Mouse (Mus musculus) central nervous system, embryonic 11.5 days (tissue): ENCODE results near the gene Olfr17. TPM values are rescaled to one million over a fixed set of nuclear protein-coding genes. Genes with fewer than 3 reads are reported as not detected.

Experiments used
- polyA plus RNA-seq: library from polyadenylated mRNA; depleted of rRNA; stranded (reverse); fragments of >200 nt; gene quantifications from 2 replicates; pipeline ENCODE4 v1.2.3, GENCODE M21; 2012; rRNA removed

Olfr17 gene
- polyA plus RNA-seq: not detected in 2 replicates

GRCm38 (mm10) chr7:107092920-107093319, at the start of gene Olfr17:
Gene Olfr17, plus strand, starts transcription at chr7:107093220.

GRCm38 (mm10) chr7:107070681-107071080, 22.3 kb upstream of the Olfr17 start, which contains the start of gene Olfr714:
Gene Olfr714, plus strand, starts transcription at chr7:107070981.

GRCm38 (mm10) chr7:107110269-107110668, 17.2 kb downstream of the Olfr17 start, which contains the start of gene Olfr715b:
Gene Olfr715b, minus strand, starts transcription at chr7:107110369.

GRCm38 (mm10) chr7:107130983-107131382, 38.0 kb downstream of the Olfr17 start, which contains the start of gene Olfr715:
Gene Olfr715, minus strand, starts transcription at chr7:107131083.

GRCm38 (mm10) chr7:107138027-107138426, 45.0 kb downstream of the Olfr17 start, which contains the start of gene Olfr716:
Gene Olfr716, plus strand, starts transcription at chr7:107138327.

Other genes starting within 250 kb of the Olfr17 start
- gene Olfr703, start 249.9 kb upstream of the Olfr17 start, polyA plus RNA-seq: not detected in 2 replicates
- not detected in 2 replicates for gene Olfr704, start 230.0 kb upstream of the Olfr17 start, polyA plus RNA-seq
- gene Olfr705, start 216.3 kb upstream of the Olfr17 start, polyA plus RNA-seq: not detected in 2 replicates
- gene Olfr706, start 205.1 kb upstream of the Olfr17 start, polyA plus RNA-seq: not detected in 2 replicates
- gene Olfr707, start 192.0 kb upstream of the Olfr17 start, polyA plus RNA-seq: not detected in 2 replicates
- not detected in 2 replicates for gene Olfr1532-ps1, start 185.2 kb upstream of the Olfr17 start, polyA plus RNA-seq
- gene Olfr709-ps1, start 161.0 kb upstream of the Olfr17 start, polyA plus RNA-seq: not detected in 2 replicates
- gene Olfr710, start 144.9 kb upstream of the Olfr17 start, polyA plus RNA-seq: not detected in 2 replicates
- not detected in 2 replicates for gene Olfr6, start 129.3 kb upstream of the Olfr17 start, polyA plus RNA-seq
- not detected in 2 replicates for gene Olfr711, start 117.8 kb upstream of the Olfr17 start, polyA plus RNA-seq
- gene Olfr2, start 87.1 kb upstream of the Olfr17 start, polyA plus RNA-seq: not detected in 2 replicates
- gene Olfr713, start 62.0 kb upstream of the Olfr17 start, polyA plus RNA-seq: not detected in 2 replicates
- gene Olfr714, start 22.2 kb upstream of the Olfr17 start, polyA plus RNA-seq: not detected in 2 replicates
- not detected in 2 replicates for gene Olfr715b, start 17.1 kb downstream of the Olfr17 start, polyA plus RNA-seq
- not detected in 2 replicates for gene Olfr715, start 37.9 kb downstream of the Olfr17 start, polyA plus RNA-seq
- not detected in 2 replicates for gene Olfr716, start 45.1 kb downstream of the Olfr17 start, polyA plus RNA-seq
- gene Nlrp14, start 73.8 kb downstream of the Olfr17 start, polyA plus RNA-seq: not detected in 2 replicates
- 0.08 and 0.12 TPM in 2 replicates for gene Rbmxl2, start 116.2 kb downstream of the Olfr17 start, polyA plus RNA-seq